Mouse (Mus musculus): ENCODE measurements around the gene Lect2.

GRCm38 (mm10) chr13:56553923-56554322 is 5.6 kb upstream of the Lect2 start:
- no peak for TF ChIP-seq CTCF (IDR thresholded peaks at IDR 0.05; ENCODE audit: borderline replicate concordance, insufficient read depth, low read length)
- no peak for TF ChIP-seq POLR2A (IDR thresholded peaks at IDR 0.05; ENCODE audit: low read depth, low read length)
